Mouse (Mus musculus) hindbrain, embryonic 11.5 days (tissue): ENCODE measurements around the gene Ppbp. TPM values are rescaled to one million over a fixed set of nuclear protein-coding genes. Genes with fewer than 3 reads are reported as not detected.

Experiments used
- ATAC-seq: fragments of 200-750 bp; cut with Nextera tagmentation; 2 replicates; pipeline ENCODE4 v1.8.0; 2017; ENCODE audit warnings: mild to moderate bottlenecking, moderate TSS enrichment, moderate library complexity; ENCODE audit not compliant: low FRiP score
- DNase-seq: peaks from one replicate; pipeline ENCODE4 v3.0.0-alpha.2; 2015; ENCODE audit warnings: low spot score
- H3K27ac ChIP-seq: fragments of 300-500 bp; sonication (generic); 2 replicates; pipeline ENCODE4 v1.5.1; 2014; ENCODE audit warnings: mild to moderate bottlenecking, low read depth, low read length
- H3K27me3 ChIP-seq: fragments of 300-500 bp; sonication (generic); 2 replicates; pipeline ENCODE4 v1.6.1; 2014; ENCODE audit warnings: mild to moderate bottlenecking, low read length, moderate library complexity, mixed read lengths; ENCODE audit not compliant: control insufficient read depth, insufficient read depth
- H3K36me3 ChIP-seq: fragments of 300-500 bp; sonication (generic); 2 replicates; pipeline ENCODE4 v1.6.1; 2014; ENCODE audit warnings: mild to moderate bottlenecking, low read length, moderate library complexity, mixed read lengths; ENCODE audit not compliant: control insufficient read depth, insufficient read depth
- H3K4me1 ChIP-seq: fragments of 300-500 bp; sonication (generic); replicated peaks from 2 replicates; pipeline ENCODE4 v1.6.1; 2014; ENCODE audit warnings: low read length, mixed read lengths; ENCODE audit not compliant: control insufficient read depth, insufficient read depth
- H3K4me2 ChIP-seq: fragments of 300-500 bp; sonication (generic); replicated peaks from 2 replicates; pipeline ENCODE4 v1.6.1; 2014; ENCODE audit warnings: mild to moderate bottlenecking, low read depth, low read length
- H3K4me3 ChIP-seq: fragments of 300-500 bp; sonication (generic); 2 replicates; pipeline ENCODE4 v1.5.1; 2014; ENCODE audit warnings: low read depth, low read length
- H3K9ac ChIP-seq: fragments of 300-500 bp; sonication (generic); 2 replicates; pipeline ENCODE4 v1.6.1; 2014; ENCODE audit warnings: low read depth, low read length
- H3K9me3 ChIP-seq: fragments of 300-500 bp; sonication (generic); 2 replicates; pipeline ENCODE4 v1.6.1; 2016; ENCODE audit warnings: low read length; ENCODE audit not compliant: control insufficient read depth
- WGBS: fragments of 180-500 bp; shearing (Covaris S2); extraction: QIAGEN DNeasy Blood & Tissue Kit; methylation state at CpG from one replicate; pipeline ENCODE4 v1.1.7; 2014; 5-methylcytosine and 5-hydroxymethylcytosine counted together
- polyA plus RNA-seq: library from polyadenylated mRNA; unstranded; fragments of >200 nt; fragmentation: Nextera tagmentation; extraction: Ambion mirVana; gene quantifications from 2 replicates; pipeline ENCODE4 v1.2.1, GENCODE M21; 2014

The Ppbp gene
- 20.7 and 21.4 TPM in 2 replicates for polyA plus RNA-seq

- WGBS: 64% methylated on average over 3 of the region's 3 CpGs
- no peak for DNase-seq
- Histone ChIP-seq H3K4me2 (no peak within 1 kb of the TSS), H3K27me3 (no peaks in the 10 kb centered on the region), H3K36me3 (no peaks in the 10 kb centered on the region), H3K27ac (no peak within 1 kb of the TSS), H3K9me3 (no peaks in the 10 kb centered on the region), H3K4me1 (no peaks in the 10 kb centered on the region), H3K9ac (no peak within 1 kb of the TSS), H3K4me3 (no peak within 1 kb of the TSS)
- ATAC-seq: no peak
Measured at GRCm38 (mm10) chr5:90768218-90768617, at the start of gene Ppbp. Gene Ppbp, plus strand, starts transcription at chr5:90768518.

GRCm38 (mm10) chr5:90722656-90723055, 45.7 kb upstream of the Ppbp start:
- WGBS: 92% methylated on average over 3 of the region's 3 CpGs

GRCm38 (mm10) chr5:90728254-90728653, 40.1 kb upstream of the Ppbp start:
- ATAC-seq: no peak
- whole genome bisulfite sequencing: 70% methylated on average over 3 of the region's 3 CpGs

More at GRCm38 (mm10) chr5:90722656-90723055, 45.7 kb upstream of the Ppbp start:
- DNase-seq (no peak), ATAC-seq (no peak)
- Histone ChIP-seq H3K4me3 (no peak overlapping the region), H3K4me1 (no peaks in the 10 kb centered on the region), H3K27ac (no peak overlapping the region), H3K4me2 (no peak overlapping the region), H3K9ac (no peak overlapping the region), H3K27me3 (no peaks in the 10 kb centered on the region), H3K36me3 (no peaks in the 10 kb centered on the region), H3K9me3 (no peaks in the 10 kb centered on the region)

GRCm38 (mm10) chr5:90731480-90731879, 36.8 kb upstream of the Ppbp start:
- no peak for ATAC-seq
- Histone ChIP-seq H3K27ac (no peak overlapping the region), H3K36me3 (no peaks in the 10 kb centered on the region), H3K27me3 (no peaks in the 10 kb centered on the region), H3K4me2 (no peak overlapping the region), H3K4me3 (no peak overlapping the region), H3K4me1 (no peaks in the 10 kb centered on the region), H3K9me3 (no peaks in the 10 kb centered on the region), H3K9ac (no peak overlapping the region)
- no peak for DNase-seq
- 84% methylated on average over 4 of the region's 4 CpGs for WGBS

More at GRCm38 (mm10) chr5:90728254-90728653, 40.1 kb upstream of the Ppbp start:
- no peak for DNase-seq
- Histone ChIP-seq H3K27me3 (no peaks in the 10 kb centered on the region), H3K9me3 (no peaks in the 10 kb centered on the region), H3K4me3 (no peak overlapping the region), H3K4me2 (no peak overlapping the region), H3K27ac (no peak overlapping the region), H3K9ac (no peak overlapping the region), H3K4me1 (no peaks in the 10 kb centered on the region), H3K36me3 (no peaks in the 10 kb centered on the region)

GRCm38 (mm10) chr5:90742029-90742428, 26.3 kb upstream of the Ppbp start:
- Histone ChIP-seq H3K4me3 (no peak overlapping the region), H3K27ac (no peak overlapping the region), H3K27me3 (no peaks in the 10 kb centered on the region), H3K4me1 (no peaks in the 10 kb centered on the region), H3K9me3 (no peaks in the 10 kb centered on the region), H3K36me3 (no peaks in the 10 kb centered on the region), H3K4me2 (no peak overlapping the region), H3K9ac (no peak overlapping the region)
- 76% methylated on average over 4 of the region's 4 CpGs for WGBS
- DNase-seq (no peak), ATAC-seq (no peak)

GRCm38 (mm10) chr5:90753934-90754333, 14.4 kb upstream of the Ppbp start:
- Histone ChIP-seq H3K4me2 (no peak overlapping the region), H3K4me3 (no peak overlapping the region), H3K36me3 (no peaks in the 10 kb centered on the region), H3K4me1 (no peaks in the 10 kb centered on the region), H3K9ac (no peak overlapping the region), H3K27ac (no peak overlapping the region), H3K27me3 (0 out of 2 replicates have a peak, but pooled peaks cover under 1% of the 10 kb centered on the region), H3K9me3 (no peaks in the 10 kb centered on the region)
- DNase-seq: no peak
- 91% methylated on average over 1 of the region's 1 CpGs for WGBS
- ATAC-seq: no peak

GRCm38 (mm10) chr5:90758020-90758605, 10.2 kb upstream of the Ppbp start:
- H3K27ac ChIP-seq: no peak overlapping the region
- DNase-seq (no peak), ATAC-seq (no peak)
- no peaks in the 10 kb centered on the region for H3K4me1 ChIP-seq
- peaks cover 8% of the 10 kb centered on the region; the same call in 1 of the 2 replicates for H3K27me3 ChIP-seq
- H3K4me3 ChIP-seq: no peak overlapping the region
- 40% methylated on average over 5 of the region's 5 CpGs for WGBS
- no peaks in the 10 kb centered on the region for H3K36me3 ChIP-seq
- H3K4me2 ChIP-seq: no peak overlapping the region
- no peak overlapping the region for H3K9ac ChIP-seq
- no peaks in the 10 kb centered on the region for H3K9me3 ChIP-seq

GRCm38 (mm10) chr5:90759077-90760065, 8.9 kb upstream of the Ppbp start, which contains the start of gene Cxcl5:
Gene Cxcl5, plus strand, starts transcription at chr5:90759360.
- peak; percentile 78 for ATAC-seq
- no peaks in the 10 kb centered on the region for H3K4me1 ChIP-seq
- WGBS: 4% methylated on average over 32 of the region's 32 CpGs
- H3K36me3 ChIP-seq: no peaks in the 10 kb centered on the region
- H3K27ac ChIP-seq: no peak within 1 kb of the TSS
- peak within 1 kb of the TSS; percentile 35 for H3K4me3 ChIP-seq
- DNase-seq: peak; percentile 58
- H3K27me3 ChIP-seq: peaks cover 8% of the 10 kb centered on the region; the same call in 1 of the 2 replicates
- peak within 1 kb of the TSS; percentile 41 for H3K4me2 ChIP-seq
- H3K9ac ChIP-seq: peak within 1 kb of the TSS; percentile 3; the same call in 1 of the 2 replicates
- H3K9me3 ChIP-seq: no peaks in the 10 kb centered on the region
